Mouse (Mus musculus) embryonic fibroblast, embryonic 13.5 days (primary cell): ENCODE data around the gene Ptprf. TPM values are rescaled to one million over a fixed set of nuclear protein-coding genes. Genes with fewer than 3 reads are reported as not detected.

Source experiments
- H3K27ac ChIP-seq: 2 replicates; pipeline ENCODE4 v1.5.1; 2012; ENCODE audit warnings: low read length, control low read depth, inconsistent platforms; ENCODE audit not compliant: insufficient read depth
- H3K4me1 ChIP-seq: 2 replicates; pipeline ENCODE4 v1.6.1; 2011; ENCODE audit warnings: low read length; ENCODE audit not compliant: control insufficient read depth, insufficient read depth
- H3K4me3 ChIP-seq: 2 replicates; pipeline ENCODE4 v1.5.1; 2011; ENCODE audit warnings: mild to moderate bottlenecking, control low read depth, low read length; ENCODE audit not compliant: insufficient read depth
- CTCF ChIP-seq: IDR thresholded peaks from 2 replicates; pipeline ENCODE4 v1.5.1; 2011; ENCODE audit warnings: mild to moderate bottlenecking, control low read depth, low read length, moderate library complexity, borderline replicate concordance; ENCODE audit not compliant: insufficient read depth
- POLR2A ChIP-seq: IDR thresholded peaks from 2 replicates; pipeline ENCODE4 v1.6.1; 2011; ENCODE audit warnings: low read depth, mild to moderate bottlenecking, control low read depth, low read length, moderate library complexity
- polyA plus RNA-seq: library from polyadenylated mRNA; stranded (reverse); fragments of >200 nt; gene quantifications from 2 replicates; pipeline ENCODE4 v1.2.4, GENCODE M21; 2011; ENCODE audit warnings: low read depth; ENCODE audit not compliant: missing spikeins, insufficient read length

Ptprf gene
- polyA plus RNA-seq, 1 experiment = 39.9 TPM

DNA sequence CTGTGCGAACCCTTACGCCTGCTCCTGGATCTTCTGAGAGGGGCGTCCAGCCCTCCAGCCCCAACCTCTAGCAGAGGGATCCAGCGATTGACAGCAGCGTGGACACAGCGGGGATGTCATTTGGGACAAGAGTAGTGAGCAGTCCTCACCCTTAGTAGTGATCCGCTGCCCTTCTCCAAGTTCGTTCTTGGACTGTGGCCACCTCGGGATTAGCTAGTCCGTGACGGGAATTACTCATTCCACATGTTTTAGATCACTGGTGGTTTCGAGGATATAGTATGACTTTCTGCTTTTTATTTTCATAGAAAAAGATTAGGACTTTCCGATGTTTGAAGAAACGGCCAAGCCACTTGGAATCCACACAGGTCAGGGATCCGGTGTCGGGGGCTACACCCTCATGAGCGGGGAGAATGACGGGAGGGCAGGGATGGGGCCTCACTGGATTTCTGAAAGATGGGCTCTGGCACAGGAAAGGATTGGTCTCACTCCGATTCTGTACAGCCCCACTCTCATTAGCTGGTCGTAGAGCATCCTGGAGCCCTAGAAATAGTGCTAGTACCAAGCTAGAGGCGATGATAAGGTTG is 15.0 kb upstream of the Ptprf start:
- no peak for TF ChIP-seq CTCF
- no peak for TF ChIP-seq POLR2A
- 0 out of 2 replicates have a peak, but pooled peaks cover 2% of the 10 kb centered on the region for H3K4me1 ChIP-seq
- H3K4me3 ChIP-seq = no peak overlapping the region
- H3K27ac ChIP-seq = no peak overlapping the region

GRCm38 (mm10) chr4:118304984-118305383 is 13.8 kb upstream of the Ptprf start:
- Histone ChIP-seq H3K27ac (no peak overlapping the region), H3K4me1 (0 out of 2 replicates have a peak, but pooled peaks cover 2% of the 10 kb centered on the region), H3K4me3 (no peak overlapping the region)
- TF ChIP-seq CTCF (no peak), POLR2A (no peak)

DNA sequence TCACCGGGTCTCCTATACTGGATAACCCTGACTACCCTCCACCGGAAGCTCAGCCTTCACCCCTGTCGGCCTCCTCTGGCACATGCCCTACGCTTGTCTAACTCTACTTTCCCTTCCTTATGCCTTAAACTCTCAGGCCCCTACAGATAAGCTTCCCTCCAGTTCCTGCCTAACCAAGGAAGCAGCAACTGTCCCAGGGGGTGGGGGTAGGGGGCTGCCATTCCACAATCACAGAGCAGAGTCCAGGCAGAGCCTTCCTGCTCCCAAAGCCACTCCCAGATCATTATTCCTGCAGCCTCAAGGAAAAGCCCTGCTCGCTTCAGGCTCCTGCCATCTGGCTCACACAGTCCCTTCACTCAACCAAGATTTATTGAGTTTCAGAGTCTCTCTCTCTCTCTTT is 6.6 kb upstream of the Ptprf start:
- H3K27ac ChIP-seq = no peak overlapping the region
- H3K4me1 ChIP-seq = peaks cover 6% of the 10 kb centered on the region
- no peak overlapping the region for H3K4me3 ChIP-seq
- TF ChIP-seq CTCF = no peak
- no peak for TF ChIP-seq POLR2A

DNA sequence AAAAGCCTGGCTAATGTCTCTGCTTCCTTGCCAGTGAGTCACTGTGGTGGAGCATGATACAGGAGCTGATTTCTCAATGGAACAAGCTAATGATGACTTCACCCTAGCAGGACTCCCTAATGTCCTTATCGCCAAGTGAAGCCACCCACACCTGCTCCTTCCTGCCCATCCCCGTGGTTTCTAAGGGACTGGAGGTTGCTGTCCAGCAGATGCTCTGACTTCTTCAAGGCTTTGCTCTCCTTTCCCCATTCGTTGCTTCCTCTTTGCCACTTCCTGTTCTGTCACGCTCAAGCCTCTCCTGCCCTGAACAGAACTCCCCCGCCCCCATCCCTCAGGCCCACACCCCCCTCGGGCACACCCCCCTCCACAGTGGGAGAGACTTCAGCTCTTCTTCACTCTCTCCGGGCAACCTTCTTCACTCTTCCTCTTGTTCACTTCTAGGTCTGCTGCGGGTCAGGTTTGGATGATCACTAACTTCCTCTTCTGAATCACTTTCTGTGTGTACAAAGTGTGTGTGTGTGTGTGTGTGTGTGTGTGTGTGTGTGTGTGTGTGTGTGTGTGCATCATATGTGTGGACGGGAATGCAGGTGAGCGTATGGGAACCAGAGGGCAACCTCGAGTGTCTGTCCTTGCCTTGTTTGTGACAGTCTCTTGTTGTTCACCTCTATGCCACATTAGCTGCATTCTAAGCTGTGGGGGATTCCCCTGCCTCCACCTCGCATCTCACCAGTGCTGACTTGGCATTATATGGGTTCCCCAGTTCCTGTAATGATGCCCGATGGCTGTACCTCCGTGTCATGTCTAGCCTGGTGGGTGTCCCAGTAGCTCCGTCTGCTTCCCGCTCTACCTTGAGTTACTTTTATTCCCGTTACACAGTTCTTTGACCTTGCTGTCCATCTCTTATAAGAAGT is 4.7 kb upstream of the Ptprf start:
- no peak overlapping the region for H3K4me3 ChIP-seq
- H3K4me1 ChIP-seq = peaks cover 6% of the 10 kb centered on the region
- no peak for TF ChIP-seq CTCF
- TF ChIP-seq POLR2A = no peak

GRCm38 (mm10) chr4:118294811-118295210 is 3.6 kb upstream of the Ptprf start:
- Histone ChIP-seq H3K4me3 (no peak overlapping the region), H3K4me1 (peaks cover 6% of the 10 kb centered on the region), H3K27ac (no peak overlapping the region)
- no peak for TF ChIP-seq POLR2A
- TF ChIP-seq CTCF = no peak

More for the DNA sequence above, 4.7 kb upstream of the Ptprf start:
- H3K27ac ChIP-seq = no peak overlapping the region

DNA sequence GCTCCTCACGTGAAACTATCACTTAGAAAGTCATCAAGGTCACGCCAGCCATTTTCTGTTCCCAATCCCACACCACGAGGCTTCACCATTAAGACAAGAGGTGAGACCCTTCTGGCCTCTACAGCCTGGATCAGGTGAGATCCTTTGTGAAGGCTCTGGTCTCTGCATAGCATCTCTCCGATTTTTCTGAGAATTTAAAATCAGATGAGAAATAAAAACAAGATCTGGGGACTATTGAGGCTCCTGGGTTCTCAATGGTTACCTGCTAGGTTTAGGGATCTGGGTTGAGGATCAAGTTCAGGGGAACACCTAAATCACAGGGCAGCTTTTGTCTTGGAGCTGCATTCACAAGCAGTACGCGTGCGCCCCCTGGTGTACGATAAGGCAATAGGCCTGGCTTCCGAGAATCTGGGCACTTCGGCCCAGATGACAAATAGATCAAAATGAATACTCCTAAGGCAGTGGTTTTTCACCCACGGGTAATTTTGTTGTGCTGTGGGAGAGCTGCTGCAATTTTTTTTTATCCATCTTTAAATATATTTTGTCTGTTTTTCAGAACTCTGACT is 1.6 kb upstream of the Ptprf start:
- peak; percentile 98 for TF ChIP-seq CTCF
- no peak for TF ChIP-seq POLR2A
- no peak overlapping the region for H3K4me3 ChIP-seq
- peaks cover 6% of the 10 kb centered on the region for H3K4me1 ChIP-seq
- no peak overlapping the region for H3K27ac ChIP-seq

DNA sequence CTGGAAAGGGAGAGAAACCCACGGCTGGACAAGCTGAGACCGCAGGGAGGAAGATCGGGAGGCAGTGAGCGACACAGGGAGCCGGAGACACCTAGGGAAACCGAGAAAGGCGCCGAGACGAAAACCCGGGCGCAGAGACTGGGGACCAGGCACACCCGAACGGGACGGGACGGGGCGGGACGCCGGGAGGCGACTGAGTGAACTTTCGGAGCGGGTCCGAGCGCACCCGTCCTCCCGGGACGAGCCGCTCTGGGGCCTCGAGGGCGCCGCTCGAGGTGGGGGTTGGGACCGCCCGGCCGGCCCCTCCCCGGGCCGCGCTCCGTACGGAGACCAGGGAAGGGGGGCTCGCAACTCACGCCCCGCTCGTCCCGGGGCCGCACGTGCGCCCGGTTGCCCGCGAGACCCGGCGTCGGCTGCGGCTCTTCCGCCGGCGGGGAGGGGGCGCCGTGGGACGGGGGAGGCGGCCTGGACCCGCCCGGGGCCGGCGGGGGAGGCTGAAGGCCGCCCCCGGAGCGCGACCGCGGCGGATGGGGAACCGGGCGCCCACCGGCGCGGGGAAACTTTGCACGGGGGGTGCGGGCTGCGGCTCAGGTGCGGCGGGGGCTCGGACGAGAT is 682 bp downstream of the Ptprf start:
- H3K4me1 ChIP-seq = peaks cover 4% of the 10 kb centered on the region
- H3K4me3 ChIP-seq = peak overlapping the region; percentile 52
- H3K27ac ChIP-seq = no peak overlapping the region
- TF ChIP-seq POLR2A (0 out of 2 replicates have a peak, but pooled peaks have one; percentile 21), CTCF (no peak)

DNA sequence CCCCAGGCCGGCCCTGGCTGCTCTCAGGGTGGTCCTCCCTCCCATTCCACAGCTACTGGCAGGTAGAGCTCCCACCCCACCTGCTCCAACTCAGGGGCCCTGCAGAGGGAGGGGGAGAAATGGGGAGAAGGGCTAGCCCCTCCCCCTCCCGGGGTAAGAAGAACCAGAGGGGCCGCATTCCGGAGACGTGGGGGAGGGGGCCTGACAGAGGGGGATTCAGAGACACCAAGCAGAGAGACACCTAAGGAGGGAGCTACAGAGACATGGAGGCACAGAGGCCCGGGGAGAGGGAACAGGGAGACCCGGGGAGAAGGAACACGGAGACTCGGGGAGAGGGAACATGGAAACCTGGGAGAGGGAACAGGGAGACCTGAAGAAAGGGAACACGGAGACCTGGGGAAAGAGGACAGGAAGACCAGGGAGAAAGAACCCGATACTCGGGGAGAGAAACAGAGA is 1.2 kb downstream of the Ptprf start:
- 0 out of 2 replicates have a peak, but pooled peaks cover under 1% of the 10 kb centered on the region for H3K4me1 ChIP-seq
- no peak for TF ChIP-seq POLR2A
- H3K4me3 ChIP-seq = peak overlapping the region; percentile 52
- no peak overlapping the region for H3K27ac ChIP-seq

- Histone ChIP-seq H3K4me1 (no peaks in the 10 kb centered on the region), H3K27ac (no peak overlapping the region)
- no peak for TF ChIP-seq POLR2A
- TF ChIP-seq CTCF = no peak
Measured at GRCm38 (mm10) chr4:118289266-118289665, 1.9 kb downstream of the Ptprf start.

More at GRCm38 (mm10) chr4:118289266-118289665, 1.9 kb downstream of the Ptprf start:
- 0 out of 2 replicates have a peak overlapping the region, but pooled peaks have one; percentile 52 for H3K4me3 ChIP-seq
